Mouse (Mus musculus): Measurements from ENCODE around the gene Gm21962. TPM values are rescaled to one million over a fixed set of nuclear protein-coding genes. Genes with fewer than 3 reads are reported as not detected.
A peak's percentile ranks its signal among the peaks of the same experiment; 100 is the strongest.

The Gm21962 gene
- polyA plus RNA-seq, 1 experiment from 2014 or later, result not detected

DNA sequence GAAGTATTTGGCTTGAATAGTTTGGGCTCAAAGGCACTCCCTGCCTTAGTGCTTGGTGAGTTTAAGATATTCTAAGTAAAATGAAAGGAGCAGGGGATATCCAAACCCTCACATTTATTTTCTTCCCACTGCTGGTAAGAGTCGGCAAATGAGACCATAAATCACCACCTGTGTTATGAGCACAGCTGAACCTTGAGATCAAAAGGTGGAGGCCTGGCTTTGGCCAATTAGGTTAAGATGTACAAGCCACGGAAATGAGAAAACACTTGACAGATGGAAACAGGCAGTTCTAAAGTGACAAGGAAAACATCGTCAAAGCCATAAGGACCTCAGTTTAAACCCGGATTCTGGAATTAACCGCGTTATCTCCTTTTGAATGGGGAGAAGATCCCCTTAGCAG is 26.4 kb upstream of the Gm21962 start:
- 77% methylated on average over 6 of the region's 6 CpGs for WGBS
- no peak overlapping the region for H3K4me2 ChIP-seq
- H3K9ac ChIP-seq, result no peak overlapping the region
- H3K36me3 ChIP-seq, result no peaks in the 10 kb centered on the region
- H3K27me3 ChIP-seq (replicated peaks), result no peaks in the 10 kb centered on the region
- ATAC-seq (ENCODE audit: insufficient number of reproducible peaks, low FRiP score), result no peak
- H3K27ac ChIP-seq (ENCODE audit: poor library complexity, severe bottlenecking), result no peak overlapping the region
- no peaks in the 10 kb centered on the region for H3K4me1 ChIP-seq (replicated peaks)
- no peaks in the 10 kb centered on the region for H3K9me3 ChIP-seq (replicated peaks)
- no peak overlapping the region for H3K4me3 ChIP-seq

DNA sequence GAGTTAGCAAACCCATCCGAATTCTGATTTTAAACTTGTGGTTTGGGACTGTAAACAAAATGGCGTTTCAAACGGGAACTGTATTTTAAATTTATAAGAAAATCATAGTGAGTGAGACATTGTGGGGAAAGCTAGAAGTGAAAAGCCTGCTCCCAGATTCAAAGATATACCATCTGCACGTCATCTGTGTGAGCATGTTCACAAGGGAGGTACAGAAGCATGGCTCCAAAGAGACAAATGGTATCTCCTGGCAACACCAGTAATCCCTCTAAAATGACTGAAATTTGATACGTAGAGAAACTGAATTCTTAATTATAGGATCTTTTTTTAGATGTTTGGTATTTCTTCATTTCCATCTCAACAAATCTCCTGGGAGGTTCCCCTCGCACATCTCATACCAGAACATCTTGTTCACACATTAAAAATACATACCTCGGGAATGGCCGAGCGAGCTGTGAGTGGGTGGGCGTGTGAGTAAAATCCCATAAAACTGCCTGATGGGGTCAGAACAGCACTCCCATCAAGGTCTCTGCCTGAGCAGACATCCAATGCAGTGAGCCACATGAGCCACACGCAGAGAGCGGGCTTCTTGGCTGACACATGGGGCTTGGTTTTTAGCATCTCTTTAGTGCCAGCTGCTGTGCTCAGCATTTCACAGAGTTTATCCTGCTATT is 23.8 kb upstream of the Gm21962 start:
- H3K9ac ChIP-seq, result no peak overlapping the region
- no peaks in the 10 kb centered on the region for H3K9me3 ChIP-seq (replicated peaks)
- H3K4me3 ChIP-seq, result no peak overlapping the region
- no peak for ATAC-seq (ENCODE audit: insufficient number of reproducible peaks, low FRiP score)
- no peak overlapping the region for H3K4me2 ChIP-seq
- H3K27me3 ChIP-seq (replicated peaks), result no peaks in the 10 kb centered on the region
- 79% methylated on average over 12 of the region's 12 CpGs for WGBS
- no peak overlapping the region for H3K27ac ChIP-seq (ENCODE audit: poor library complexity, severe bottlenecking)
- no peaks in the 10 kb centered on the region for H3K36me3 ChIP-seq
- no peaks in the 10 kb centered on the region for H3K4me1 ChIP-seq (replicated peaks)

DNA sequence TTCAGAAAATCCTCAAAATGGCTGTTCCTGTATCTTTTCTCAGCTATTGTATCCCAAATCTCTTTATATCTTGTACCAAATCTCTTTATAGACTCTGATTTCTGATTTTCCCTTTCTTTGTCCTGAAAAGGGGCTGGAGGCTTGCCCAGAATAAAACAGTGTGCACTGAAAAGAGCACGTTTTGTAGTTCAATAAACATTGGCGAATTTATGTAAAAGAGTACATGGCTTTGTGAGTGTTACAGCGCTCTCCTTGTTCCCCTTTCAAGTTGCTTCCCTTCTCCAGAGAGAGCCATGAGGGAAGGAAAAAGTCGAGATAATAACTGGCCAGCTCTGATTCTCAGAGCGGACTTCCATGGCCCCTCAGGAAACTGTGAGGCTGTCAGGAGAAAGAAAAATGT is 22.2 kb upstream of the Gm21962 start:
- no peaks in the 10 kb centered on the region for H3K36me3 ChIP-seq
- no peaks in the 10 kb centered on the region for H3K4me1 ChIP-seq (replicated peaks)
- H3K27ac ChIP-seq (ENCODE audit: poor library complexity, severe bottlenecking), result no peak overlapping the region
- no peak overlapping the region for H3K4me2 ChIP-seq
- no peaks in the 10 kb centered on the region for H3K27me3 ChIP-seq (replicated peaks)
- no peak overlapping the region for H3K4me3 ChIP-seq
- ATAC-seq (ENCODE audit: insufficient number of reproducible peaks, low FRiP score), result no peak
- H3K9ac ChIP-seq, result no peak overlapping the region
- 59% methylated on average over 5 of the region's 5 CpGs for WGBS
- no peaks in the 10 kb centered on the region for H3K9me3 ChIP-seq (replicated peaks)

- 80% methylated on average over 2 of the region's 2 CpGs for WGBS
- no peak overlapping the region for H3K4me2 ChIP-seq
- H3K27ac ChIP-seq (ENCODE audit: poor library complexity, severe bottlenecking), result no peak overlapping the region
- H3K9ac ChIP-seq, result no peak overlapping the region
- H3K4me3 ChIP-seq, result no peak overlapping the region
- no peaks in the 10 kb centered on the region for H3K4me1 ChIP-seq (replicated peaks)
- H3K27me3 ChIP-seq (replicated peaks), result no peaks in the 10 kb centered on the region
- no peak for ATAC-seq (ENCODE audit: insufficient number of reproducible peaks, low FRiP score)
- no peaks in the 10 kb centered on the region for H3K9me3 ChIP-seq (replicated peaks)
- no peaks in the 10 kb centered on the region for H3K36me3 ChIP-seq
These were observed 18.5 kb upstream of the Gm21962 start for GRCm38 (mm10) chr3:137652853-137653252.

DNA sequence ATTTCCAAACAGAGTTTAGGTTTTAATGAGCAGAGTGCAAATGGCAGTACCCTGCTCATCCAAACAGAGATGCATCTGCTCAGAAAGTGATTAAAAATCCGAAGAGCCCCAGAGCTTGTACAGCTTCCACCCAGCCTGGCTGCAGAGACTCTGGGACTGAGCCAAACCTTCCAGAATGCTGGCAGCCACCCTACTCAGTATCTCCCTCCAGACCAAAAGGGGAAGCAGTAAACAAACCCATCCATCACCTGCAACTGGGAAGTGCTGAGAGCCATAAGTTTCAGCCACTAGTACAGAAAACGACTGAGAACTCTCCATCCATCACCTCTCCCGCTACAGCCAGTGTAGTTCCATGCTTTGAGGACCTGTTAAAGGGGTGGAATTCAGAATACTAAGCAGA is 9.6 kb downstream of the Gm21962 start:
- Histone ChIP-seq H3K9me3 (replicated peaks) (no peaks in the 10 kb centered on the region), H3K36me3 (no peaks in the 10 kb centered on the region), H3K4me2 (no peak overlapping the region), H3K9ac (no peak overlapping the region), H3K4me1 (replicated peaks) (no peaks in the 10 kb centered on the region; the same call in 1 of the 2 replicates), H3K27ac (ENCODE audit: poor library complexity, severe bottlenecking) (no peak overlapping the region), H3K4me3 (no peak overlapping the region), H3K27me3 (replicated peaks) (no peaks in the 10 kb centered on the region)
- peak; percentile 72; the same call in 1 of the 2 replicates for ATAC-seq (ENCODE audit: insufficient number of reproducible peaks, low FRiP score)
- WGBS, result 8% methylated on average over 3 of the region's 3 CpGs

DNA sequence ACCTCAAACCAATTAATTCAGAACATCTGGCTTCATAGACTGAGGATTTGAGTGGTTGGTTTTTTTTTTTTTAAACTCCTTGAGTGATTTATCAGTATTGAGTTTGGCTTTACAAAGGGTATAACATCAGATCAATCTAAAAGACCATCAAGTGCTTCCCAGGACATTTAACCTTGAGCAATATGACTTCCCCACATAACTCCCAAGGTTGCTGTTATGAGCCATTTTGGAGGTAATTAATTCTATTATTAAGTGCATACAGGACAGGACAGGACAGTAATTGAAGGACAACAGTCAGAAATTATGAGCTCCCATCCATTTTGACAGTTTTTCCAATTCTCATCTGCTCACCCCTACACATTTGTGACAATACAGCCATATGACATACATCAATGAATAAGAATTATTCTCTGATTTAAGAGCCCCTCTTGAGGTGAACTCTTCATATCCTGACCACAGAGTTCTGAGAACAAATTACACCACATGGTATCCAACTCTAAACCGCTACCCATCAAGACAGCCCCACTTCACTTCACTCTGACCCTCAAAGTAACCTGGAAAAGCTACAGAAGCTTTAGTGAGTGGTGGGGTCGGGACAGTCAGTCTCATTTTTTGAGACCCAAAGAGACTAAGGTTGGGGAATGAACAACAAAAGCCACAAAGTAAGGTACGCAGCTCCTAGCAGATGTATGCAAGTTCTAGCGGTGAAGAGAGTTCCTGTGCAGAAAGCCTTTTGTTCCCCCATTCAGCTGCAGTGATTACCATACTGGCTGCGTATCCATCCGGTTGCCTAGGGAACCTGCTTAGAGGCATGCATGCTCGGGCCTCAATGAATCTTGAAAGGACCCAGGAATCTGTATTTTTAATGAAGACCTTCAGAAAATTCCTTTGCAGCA is 11.8 kb downstream of the Gm21962 start:
- Histone ChIP-seq H3K27ac (ENCODE audit: poor library complexity, severe bottlenecking) (no peak overlapping the region), H3K4me3 (no peak overlapping the region), H3K9me3 (replicated peaks) (no peaks in the 10 kb centered on the region), H3K9ac (no peak overlapping the region), H3K4me1 (replicated peaks) (no peaks in the 10 kb centered on the region; the same call in 1 of the 2 replicates), H3K36me3 (no peaks in the 10 kb centered on the region), H3K4me2 (no peak overlapping the region), H3K27me3 (replicated peaks) (no peaks in the 10 kb centered on the region)
- WGBS, result 47% methylated on average over 7 of the region's 7 CpGs
- no peak for ATAC-seq (ENCODE audit: insufficient number of reproducible peaks, low FRiP score)

- 58% methylated on average over 6 of the region's 6 CpGs for WGBS
- ATAC-seq (ENCODE audit: insufficient number of reproducible peaks, low FRiP score), result no peak
These were observed 12.6 kb downstream of the Gm21962 start for GRCm38 (mm10) chr3:137683807-137684403.

DNA sequence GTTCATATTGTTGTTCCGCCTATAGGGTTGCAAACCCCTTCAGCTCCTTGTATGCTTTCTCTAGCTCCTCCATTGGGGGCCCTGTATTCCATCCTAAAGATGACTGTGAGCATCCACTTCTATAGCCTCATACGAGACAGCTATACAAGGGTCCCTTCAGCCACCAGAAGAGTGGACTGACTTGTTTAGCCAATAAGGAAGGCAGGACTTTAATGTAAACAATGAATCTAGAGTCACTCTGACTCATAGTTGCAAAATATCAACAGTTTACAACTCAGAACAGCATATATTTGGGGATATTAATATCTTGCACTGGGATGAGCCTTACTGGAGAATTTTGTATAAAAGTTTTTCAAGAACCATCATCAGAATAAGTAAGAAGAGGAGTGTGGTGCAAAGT is 15.6 kb downstream of the Gm21962 start:
- no peak overlapping the region for H3K9ac ChIP-seq
- ATAC-seq (ENCODE audit: insufficient number of reproducible peaks, low FRiP score), result no peak
- no peak overlapping the region for H3K4me2 ChIP-seq
- no peak overlapping the region for H3K27ac ChIP-seq (ENCODE audit: poor library complexity, severe bottlenecking)
- H3K36me3 ChIP-seq, result no peaks in the 10 kb centered on the region
- no peaks in the 10 kb centered on the region for H3K9me3 ChIP-seq (replicated peaks)
- no peak overlapping the region for H3K4me3 ChIP-seq
- WGBS, result 83% methylated on average over 2 of the region's 2 CpGs
- no peaks in the 10 kb centered on the region for H3K27me3 ChIP-seq (replicated peaks)
- no peaks in the 10 kb centered on the region; the same call in 1 of the 2 replicates for H3K4me1 ChIP-seq (replicated peaks)

More at GRCm38 (mm10) chr3:137683807-137684403, 12.6 kb downstream of the Gm21962 start:
- Histone ChIP-seq H3K4me1 (replicated peaks) (no peaks in the 10 kb centered on the region; the same call in 1 of the 2 replicates), H3K4me3 (no peak overlapping the region), H3K27me3 (replicated peaks) (no peaks in the 10 kb centered on the region), H3K36me3 (no peaks in the 10 kb centered on the region), H3K27ac (ENCODE audit: poor library complexity, severe bottlenecking) (no peak overlapping the region), H3K9ac (no peak overlapping the region), H3K9me3 (replicated peaks) (no peaks in the 10 kb centered on the region), H3K4me2 (no peak overlapping the region)

- Histone ChIP-seq H3K9ac (no peak overlapping the region), H3K27ac (ENCODE audit: poor library complexity, severe bottlenecking) (no peak overlapping the region), H3K36me3 (no peaks in the 10 kb centered on the region), H3K4me1 (replicated peaks) (no peaks in the 10 kb centered on the region; the same call in 1 of the 2 replicates), H3K4me3 (no peak overlapping the region), H3K4me2 (no peak overlapping the region), H3K9me3 (replicated peaks) (no peaks in the 10 kb centered on the region), H3K27me3 (replicated peaks) (no peaks in the 10 kb centered on the region)
- ATAC-seq (ENCODE audit: insufficient number of reproducible peaks, low FRiP score), result no peak
These were observed 20.2 kb downstream of the Gm21962 start for GRCm38 (mm10) chr3:137691503-137691902.

GRCm38 (mm10) chr3:137715946-137716345 is 44.6 kb downstream of the Gm21962 start:
- Histone ChIP-seq H3K9me3 (replicated peaks) (no peaks in the 10 kb centered on the region), H3K27ac (ENCODE audit: poor library complexity, severe bottlenecking) (no peak overlapping the region), H3K4me1 (replicated peaks) (no peaks in the 10 kb centered on the region), H3K9ac (no peak overlapping the region), H3K4me2 (no peak overlapping the region), H3K36me3 (no peaks in the 10 kb centered on the region), H3K27me3 (replicated peaks) (no peaks in the 10 kb centered on the region), H3K4me3 (no peak overlapping the region)
- ATAC-seq (ENCODE audit: insufficient number of reproducible peaks, low FRiP score), result no peak
- 47% methylated on average over 2 of the region's 2 CpGs for whole genome bisulfite sequencing

DNA sequence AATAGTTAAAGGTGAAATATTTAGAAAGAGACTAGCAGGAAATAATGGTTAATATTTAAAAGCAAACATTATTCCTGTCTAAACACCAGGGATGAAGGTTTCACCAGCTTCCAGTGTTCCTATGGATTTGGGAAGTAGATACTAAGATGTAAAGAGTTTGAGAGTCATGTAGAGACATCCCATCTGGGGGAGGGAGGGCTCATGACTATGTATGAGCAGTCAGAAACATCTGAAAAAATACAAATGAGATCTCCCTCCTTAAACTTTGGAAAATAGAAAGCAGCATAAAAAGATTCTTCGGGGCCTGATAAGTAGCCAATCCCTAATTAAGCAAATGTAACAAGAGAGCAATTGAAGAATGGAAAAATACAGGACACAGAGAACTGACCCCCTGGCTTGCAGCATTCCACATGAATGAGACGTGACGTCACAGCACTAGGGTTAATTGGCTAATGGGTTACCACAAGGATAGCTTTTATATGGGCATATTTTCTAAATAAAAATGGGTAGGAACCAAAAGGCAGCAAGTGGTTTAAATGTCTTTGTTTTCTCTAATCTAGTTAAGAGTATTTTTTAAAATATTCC is 45.3 kb downstream of the Gm21962 start:
- no peak for ATAC-seq (ENCODE audit: insufficient number of reproducible peaks, low FRiP score)
- no peaks in the 10 kb centered on the region for H3K9me3 ChIP-seq (replicated peaks)
- H3K4me1 ChIP-seq (replicated peaks), result no peaks in the 10 kb centered on the region
- no peak overlapping the region for H3K4me3 ChIP-seq
- 61% methylated on average over 3 of the region's 3 CpGs for WGBS
- H3K36me3 ChIP-seq, result no peaks in the 10 kb centered on the region
- H3K4me2 ChIP-seq, result no peak overlapping the region
- no peak overlapping the region for H3K9ac ChIP-seq
- no peaks in the 10 kb centered on the region for H3K27me3 ChIP-seq (replicated peaks)
- H3K27ac ChIP-seq (ENCODE audit: poor library complexity, severe bottlenecking), result no peak overlapping the region

All from heart, embryonic 12.5 days (tissue).